ENCODE assay signal across 22 mouse cellular contexts in the genomic region with DNA sequence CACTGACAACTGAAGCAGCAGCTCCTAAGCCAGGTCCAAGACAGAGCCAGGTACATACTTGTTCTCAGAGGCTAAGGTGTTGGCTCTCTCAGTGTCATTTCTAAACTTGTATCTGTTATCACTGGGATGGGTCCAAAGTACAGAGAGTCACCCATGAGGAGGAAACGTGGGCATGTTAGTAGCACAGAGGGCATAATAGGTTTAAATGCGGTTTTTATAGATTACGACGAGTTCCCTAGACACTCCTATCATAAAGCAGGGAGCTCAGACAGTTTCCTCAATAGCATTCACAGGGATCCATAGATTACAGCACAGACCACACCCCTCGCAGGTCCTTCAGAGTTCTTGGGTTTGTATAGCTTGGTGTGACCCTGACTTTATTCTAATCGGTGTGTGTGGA. TPM values are rescaled to one million over a fixed set of nuclear protein-coding genes. Genes with fewer than 3 reads are reported as not detected.
A peak's percentile ranks its signal among the peaks of the same experiment; 100 is the strongest.
DNase-seq lines count a peak whose midpoint lies in the region; ATAC-seq and TF ChIP-seq lines count a peak whose summit lies in the region.
"Had no signal": no experiment of that assay in that cellular context is flagged by ENCODE, and none has a peak within 500 bp of the region (broad histone marks: within the 10 kb centered on the region; RNA-seq: fewer than 3 reads in every experiment).

No protein-coding gene starts in this region.

- no peak overlapping the region for H3K4me2 ChIP-seq in intestine, embryonic 16.5 days (ENCODE audit: low read depth, low read length)
- no peak overlapping the region for H3K4me2 ChIP-seq in stomach, embryonic 16.5 days (ENCODE audit: low read depth, low read length)
- H3K4me2 ChIP-seq: embryonic facial prominence, embryonic 13.5 days; hindbrain, embryonic 13.5 days had no signal

- 65% methylated on average over 6 of the region's 6 CpGs for WGBS in intestine, embryonic 16.5 days
- WGBS in stomach, embryonic 16.5 days: 81% methylated on average over 6 of the region's 6 CpGs
- WGBS in cerebellum, adult 2 months: 95% methylated on average over 6 of the region's 6 CpGs

- no peak overlapping the region for H3K4me3 ChIP-seq in intestine, embryonic 16.5 days (ENCODE audit: low read length)
- H3K4me3 ChIP-seq in stomach, embryonic 16.5 days (replicated peaks; ENCODE audit: low read length): no peak overlapping the region
- no peak overlapping the region for H3K4me3 ChIP-seq in cerebellum, adult 2 months (replicated peaks; ENCODE audit: insufficient read depth, low read depth, low read length)
- H3K4me3 ChIP-seq: embryonic facial prominence, embryonic 13.5 days; heart, embryonic 10.5 days; hindbrain, embryonic 13.5 days had no signal

- no peak for TF ChIP-seq POLR2A in cerebellum, adult 2 months (IDR thresholded peaks at IDR 0.05; ENCODE audit: borderline replicate concordance, insufficient read depth, low read length)

- H3K4me1 ChIP-seq in intestine, embryonic 16.5 days (ENCODE audit: control insufficient read depth, insufficient read depth, low read length): peaks cover 6% of the 10 kb centered on the region; the same call in 1 of the 2 replicates
- no peaks in the 10 kb centered on the region for H3K4me1 ChIP-seq in stomach, embryonic 16.5 days (ENCODE audit: control insufficient read depth, insufficient read depth, low read length)
- H3K4me1 ChIP-seq in cerebellum, adult 2 months (ENCODE audit: control insufficient read depth, insufficient read depth, low read length): peaks cover 15% of the 10 kb centered on the region
- H3K4me1 ChIP-seq: embryonic facial prominence, embryonic 13.5 days; heart, embryonic 10.5 days; hindbrain, embryonic 13.5 days had no signal

- H3K36me3 ChIP-seq in intestine, embryonic 16.5 days (ENCODE audit: control insufficient read depth, insufficient read depth, low read length): peaks cover 13% of the 10 kb centered on the region
- peaks cover 11% of the 10 kb centered on the region for H3K36me3 ChIP-seq in stomach, embryonic 16.5 days (ENCODE audit: control insufficient read depth, insufficient read depth, low read length)

- no peaks in the 10 kb centered on the region for H3K27me3 ChIP-seq in intestine, embryonic 16.5 days (replicated peaks; ENCODE audit: control insufficient read depth, insufficient read depth, low read length)
- no peaks in the 10 kb centered on the region for H3K27me3 ChIP-seq in stomach, embryonic 16.5 days (ENCODE audit: control insufficient read depth, insufficient read depth, low read length)
- H3K27me3 ChIP-seq in cerebellum, adult 2 months (ENCODE audit: control insufficient read depth, insufficient read depth, low read length): no peaks in the 10 kb centered on the region
- H3K27me3 ChIP-seq: embryonic facial prominence, embryonic 13.5 days; hindbrain, embryonic 13.5 days had no signal

- DNase-seq in cerebellum, adult 11-12 months: peak; percentile 0
- no peak for DNase-seq in cerebellum, adult 18-20 months
- DNase-seq in fat pad, adult 2 months (ENCODE audit: extremely low read depth, low read depth, low spot score): peak; percentile 76
- no peak for DNase-seq in kidney, adult 11 months
- no peak for DNase-seq in cerebellum, adult 2 months
- DNase-seq: adrenal gland, adult 8-10 months; adrenal gland, postnatal 36 days; B cell, adult 2 months; cerebellum, adult 9-11 months; cerebellum, postnatal 36 days; gastrocnemius, postnatal 36 days; heart, adult 18-20 months; heart, postnatal 10 days; heart, postnatal 4 days had no signal

- H3K9ac ChIP-seq in intestine, embryonic 16.5 days (ENCODE audit: low read depth, low read length): no peak overlapping the region
- H3K9ac ChIP-seq in stomach, embryonic 16.5 days (ENCODE audit: low read length): no peak overlapping the region
- H3K9ac ChIP-seq: embryonic facial prominence, embryonic 13.5 days; hindbrain, embryonic 13.5 days had no signal

- ATAC-seq in intestine, embryonic 16.5 days: peak; percentile 93
- ATAC-seq in stomach, embryonic 16.5 days (ENCODE audit: insufficient read depth, low FRiP score): peak; percentile 34; the same call in 1 of the 2 replicates
- ATAC-seq: CD4-positive, CD25-positive, alpha-beta regulatory T cell, adult 4 months; forebrain, embryonic 14.5 days had no signal

- TF ChIP-seq CTCF in cerebellum, adult 2 months (IDR thresholded peaks at IDR 0.05; ENCODE audit: borderline replicate concordance, insufficient read depth, low read depth, low read length): no peak

- no peaks in the 10 kb centered on the region for H3K9me3 ChIP-seq in intestine, embryonic 16.5 days (ENCODE audit: control insufficient read depth, low read length)
- no peaks in the 10 kb centered on the region for H3K9me3 ChIP-seq in stomach, embryonic 16.5 days (replicated peaks; ENCODE audit: control insufficient read depth, low read length)
- H3K9me3 ChIP-seq: embryonic facial prominence, embryonic 13.5 days; G1E; heart, embryonic 10.5 days; hindbrain, embryonic 13.5 days had no signal

- peak overlapping the region; percentile 75 for H3K27ac ChIP-seq in intestine, embryonic 16.5 days (ENCODE audit: low read length)
- no peak overlapping the region for H3K27ac ChIP-seq in stomach, embryonic 16.5 days (ENCODE audit: low read length)
- H3K27ac ChIP-seq in cerebellum, adult 2 months (ENCODE audit: insufficient read depth, low read length): no peak overlapping the region
- H3K27ac ChIP-seq: embryonic facial prominence, embryonic 13.5 days; heart, embryonic 10.5 days; hindbrain, embryonic 13.5 days had no signal

RNA-seq across cellular contexts. Expression of a gene that starts 9.1 kb away (rescaled TPM):
- polyA plus RNA-seq in intestine, embryonic 16.5 days (2015; fragmentation: Nextera tagmentation; extraction: Ambion mirVana): 19.3 and 23.0 TPM in 2 replicates
- polyA plus RNA-seq in stomach, embryonic 16.5 days (2015; fragmentation: Nextera tagmentation; extraction: Ambion mirVana): 11.8 and 13.4 TPM in 2 replicates
- polyA plus RNA-seq in cerebellum, adult 2 months (2012; rRNA removed): 7.9 and 8.1 TPM in 2 replicates

RNA-seq across cellular contexts. Expression of a gene that starts 9.5 kb away (rescaled TPM):
- polyA plus RNA-seq in intestine, embryonic 16.5 days (2015; fragmentation: Nextera tagmentation; extraction: Ambion mirVana): 10.1 and 10.7 TPM in 2 replicates
- 13.6 and 15.8 TPM in 2 replicates for polyA plus RNA-seq in stomach, embryonic 16.5 days (2015; fragmentation: Nextera tagmentation; extraction: Ambion mirVana)
- polyA plus RNA-seq in cerebellum, adult 2 months (2012; rRNA removed): 21.2 and 21.9 TPM in 2 replicates

RNA-seq across cellular contexts. Expression of a gene that starts 34.4 kb away (rescaled TPM):
- not detected in 2 replicates for polyA plus RNA-seq in intestine, embryonic 16.5 days (2015; fragmentation: Nextera tagmentation; extraction: Ambion mirVana)
- polyA plus RNA-seq in stomach, embryonic 16.5 days (2015; fragmentation: Nextera tagmentation; extraction: Ambion mirVana): 0.12 and 0.14 TPM in 2 replicates
- polyA plus RNA-seq in cerebellum, adult 2 months (2012; rRNA removed): 0.52 and 0.93 TPM in 2 replicates
- polyA plus RNA-seq: CD4-positive, CD25-positive, alpha-beta regulatory T cell, adult 4 months; embryonic facial prominence, embryonic 13.5 days; forebrain, embryonic 14.5 days; G1E; heart, embryonic 10.5 days; hindbrain, embryonic 13.5 days had no signal

Comparison
In these comparisons a context has a peak if more than half of its experiments do, and no peak if none do; other contexts are left out.
1. DNase-seq: peak in cerebellum, adult 11-12 months (single experiment) and fat pad, adult 2 months (single experiment); none in cerebellum, adult 18-20 months (0 of 2), kidney, adult 11 months (single experiment) and cerebellum, adult 2 months (0 of 2).